ENCODE assay signal across 20 mouse cellular contexts in genomic region chr17:14475277-14475676, GRCm38 (mm10).
DNase-seq lines count a peak whose midpoint lies in the region; ATAC-seq and TF ChIP-seq lines count a peak whose summit lies in the region.
"Had no signal": no experiment of that assay in that cellular context is flagged by ENCODE, and none has a peak within 500 bp of the region (broad histone marks: within the 10 kb centered on the region; RNA-seq: fewer than 3 reads in every experiment).

No protein-coding gene starts in this region.

- no peaks in the 10 kb centered on the region for H3K36me3 ChIP-seq in kidney, embryonic 14.5 days (ENCODE audit: control insufficient read depth, insufficient read depth, low read length)
- H3K36me3 ChIP-seq in lung, embryonic 14.5 days (ENCODE audit: insufficient read depth), result no peaks in the 10 kb centered on the region
- no peaks in the 10 kb centered on the region for H3K36me3 ChIP-seq in liver, embryonic 12.5 days
- H3K36me3 ChIP-seq: forebrain, embryonic 15.5 days; heart, embryonic 10.5 days; limb, embryonic 13.5 days; midbrain, embryonic 13.5 days had no signal

- ATAC-seq in kidney, embryonic 14.5 days (ENCODE audit: low FRiP score, low TSS enrichment), result peak; percentile 53; the same call in 1 of the 2 replicates
- 0 out of 2 replicates have a peak, but pooled peaks have one; percentile 33 for ATAC-seq in lung, embryonic 14.5 days (ENCODE audit: insufficient read depth)
- no peak for ATAC-seq in liver, embryonic 12.5 days
- ATAC-seq: forebrain, embryonic 15.5 days; hindbrain, embryonic 16.5 days had no signal

- 1% methylated on average over 4 of the region's 4 CpGs for WGBS in kidney, embryonic 14.5 days
- WGBS in lung, embryonic 14.5 days, result 7% methylated on average over 4 of the region's 4 CpGs
- 6% methylated on average over 4 of the region's 4 CpGs for WGBS in liver, embryonic 12.5 days (ENCODE audit: insufficient replicate concordance)

- no peak overlapping the region for H3K4me3 ChIP-seq in kidney, embryonic 14.5 days (ENCODE audit: low read length)
- H3K4me3 ChIP-seq in lung, embryonic 14.5 days (ENCODE audit: low read depth, low read length), result no peak overlapping the region
- H3K4me3 ChIP-seq in liver, embryonic 12.5 days, result no peak overlapping the region
- H3K4me3 ChIP-seq: forebrain, embryonic 15.5 days; layer of hippocampus, adult 2 months; limb, embryonic 13.5 days; midbrain, embryonic 13.5 days had no signal

- H3K4me1 ChIP-seq in kidney, embryonic 14.5 days (ENCODE audit: control insufficient read depth, insufficient read depth, low read length), result peaks cover 13% of the 10 kb centered on the region
- H3K4me1 ChIP-seq in lung, embryonic 14.5 days (ENCODE audit: insufficient read depth), result peaks cover 12% of the 10 kb centered on the region; the same call in 1 of the 2 replicates
- H3K4me1 ChIP-seq in liver, embryonic 12.5 days, result no peaks in the 10 kb centered on the region

- TF ChIP-seq CTCF in lung, embryonic 14.5 days (IDR thresholded peaks at IDR 0.05; ENCODE audit: low read depth), result no peak

- no peaks in the 10 kb centered on the region for H3K9me3 ChIP-seq in kidney, embryonic 14.5 days (ENCODE audit: control insufficient read depth, low read length)
- no peaks in the 10 kb centered on the region for H3K9me3 ChIP-seq in lung, embryonic 14.5 days (ENCODE audit: low read depth, low read length)
- no peaks in the 10 kb centered on the region for H3K9me3 ChIP-seq in liver, embryonic 12.5 days (replicated peaks)
- H3K9me3 ChIP-seq: forebrain, embryonic 15.5 days; heart, embryonic 10.5 days; limb, embryonic 13.5 days; midbrain, embryonic 13.5 days had no signal

- DNase-seq in kidney, postnatal 25 days, result no peak
- peak; percentile 36 for DNase-seq in lung, embryonic 14.5 days
- no peak for DNase-seq in lung, postnatal 10 days
- DNase-seq in embryo, embryonic 9.5 days (ENCODE audit: extremely low spot score), result peak; percentile 33
- no peak for DNase-seq in thymus, postnatal 14 days
- DNase-seq: adrenal gland, postnatal 25 days; cerebellum, adult 9-11 months; kidney, adult 18-20 months; right cerebral cortex, postnatal 14 days; thymus, adult 2 months had no signal

- no peaks in the 10 kb centered on the region for H3K27me3 ChIP-seq in kidney, embryonic 14.5 days (ENCODE audit: control insufficient read depth, insufficient read depth, low read length)
- H3K27me3 ChIP-seq in lung, embryonic 14.5 days (ENCODE audit: insufficient read depth, low read length), result no peaks in the 10 kb centered on the region
- H3K27me3 ChIP-seq in liver, embryonic 12.5 days (replicated peaks), result peaks cover 10% of the 10 kb centered on the region; the same call in 1 of the 2 replicates
- H3K27me3 ChIP-seq: forebrain, embryonic 15.5 days; midbrain, embryonic 13.5 days had no signal

- no peak overlapping the region for H3K27ac ChIP-seq in kidney, embryonic 14.5 days (ENCODE audit: low read depth, low read length)
- H3K27ac ChIP-seq in lung, embryonic 14.5 days (ENCODE audit: low read depth), result peak overlapping the region; percentile 61
- H3K27ac ChIP-seq in liver, embryonic 12.5 days, result no peak overlapping the region
- H3K27ac ChIP-seq: forebrain, embryonic 15.5 days; heart, embryonic 10.5 days; layer of hippocampus, adult 2 months; liver, embryonic 14.5 days; midbrain, embryonic 13.5 days; stomach, postnatal 0 days had no signal

- H3K4me2 ChIP-seq in kidney, embryonic 14.5 days (replicated peaks; ENCODE audit: low read depth, low read length), result no peak overlapping the region
- no peak overlapping the region for H3K4me2 ChIP-seq in lung, embryonic 14.5 days
- no peak overlapping the region for H3K4me2 ChIP-seq in liver, embryonic 12.5 days
- H3K4me2 ChIP-seq: forebrain, embryonic 15.5 days; midbrain, embryonic 13.5 days had no signal

- no peak overlapping the region for H3K9ac ChIP-seq in kidney, embryonic 14.5 days (ENCODE audit: low read depth, low read length)
- no peak overlapping the region for H3K9ac ChIP-seq in lung, embryonic 14.5 days
- H3K9ac ChIP-seq in liver, embryonic 12.5 days, result no peak overlapping the region
- H3K9ac ChIP-seq: forebrain, embryonic 15.5 days; liver, embryonic 14.5 days; midbrain, embryonic 13.5 days had no signal

Comparison
In these comparisons a context has a peak if more than half of its experiments do, and no peak if none do; other contexts are left out.
1. DNase-seq: peak in lung, embryonic 14.5 days (single experiment) and embryo, embryonic 9.5 days (single experiment); none in kidney, postnatal 25 days (0 of 2), lung, postnatal 10 days (single experiment) and thymus, postnatal 14 days (single experiment).